Mouse (Mus musculus) neural tube, embryonic 14.5 days (tissue): ENCODE results near the gene Rabep2. TPM values are rescaled to one million over a fixed set of nuclear protein-coding genes. Genes with fewer than 3 reads are reported as not detected.
A peak's percentile ranks its signal among the peaks of the same experiment; 100 is the strongest.
"Not testable (repeated sequence)": the region's sequence is repeated elsewhere in the genome, so short reads cannot be mapped to it uniquely, and the experiment has no call there.

Experiments used
- ATAC-seq: fragments of 200-750 bp; cut with Nextera tagmentation; 2 replicates; pipeline ENCODE4 v1.8.0; 2017; ENCODE audit warnings: low read depth, mild to moderate bottlenecking, moderate TSS enrichment, moderate library complexity
- H3K27ac ChIP-seq: fragments of 300-500 bp; sonication (generic); 2 replicates; pipeline ENCODE4 v1.5.1; 2014; ENCODE audit warnings: low read depth, mild to moderate bottlenecking, control low read depth, low read length, moderate library complexity, mixed read lengths
- H3K27me3 ChIP-seq: fragments of 300-500 bp; sonication (generic); 2 replicates; pipeline ENCODE4 v1.6.1; 2014; ENCODE audit warnings: low read length; ENCODE audit not compliant: control insufficient read depth, insufficient read depth
- H3K36me3 ChIP-seq: fragments of 300-500 bp; sonication (generic); 2 replicates; pipeline ENCODE4 v1.6.1; 2014; ENCODE audit warnings: low read length, mixed read lengths; ENCODE audit not compliant: control insufficient read depth, insufficient read depth
- H3K4me1 ChIP-seq: fragments of 300-500 bp; sonication (generic); 2 replicates; pipeline ENCODE4 v1.6.1; 2014; ENCODE audit warnings: low read length; ENCODE audit not compliant: control insufficient read depth, insufficient read depth
- H3K4me2 ChIP-seq: fragments of 300-500 bp; sonication (generic); 2 replicates; pipeline ENCODE4 v1.6.1; 2014; ENCODE audit warnings: mild to moderate bottlenecking, low read depth, low read length, control low read depth
- H3K4me3 ChIP-seq: fragments of 300-500 bp; sonication (generic); 2 replicates; pipeline ENCODE4 v1.5.1; 2014; ENCODE audit warnings: low read depth, low read length, control low read depth, mixed read lengths
- H3K9ac ChIP-seq: fragments of 300-500 bp; sonication (generic); replicated peaks from 2 replicates; pipeline ENCODE4 v1.6.1; 2014; ENCODE audit warnings: low read depth, mild to moderate bottlenecking, control low read depth, low read length, mixed read lengths
- H3K9me3 ChIP-seq: fragments of 300-500 bp; sonication (generic); 2 replicates; pipeline ENCODE4 v1.6.1; 2016; ENCODE audit warnings: low read length; ENCODE audit not compliant: control insufficient read depth
- whole genome bisulfite sequencing: fragments of 180-500 bp; shearing (Covaris S2); extraction: QIAGEN DNeasy Blood & Tissue Kit; methylation state at CpG from one replicate; pipeline ENCODE4 v1.1.7; 2014; 5-methylcytosine and 5-hydroxymethylcytosine counted together
- polyA plus RNA-seq: library from polyadenylated mRNA; unstranded; fragments of >200 nt; fragmentation: Nextera tagmentation; extraction: Ambion mirVana; gene quantifications from 2 replicates; pipeline ENCODE4 v1.2.1, GENCODE M21; 2014

Rabep2 gene
- polyA plus RNA-seq: 19.8 and 22.3 TPM in 2 replicates

DNA sequence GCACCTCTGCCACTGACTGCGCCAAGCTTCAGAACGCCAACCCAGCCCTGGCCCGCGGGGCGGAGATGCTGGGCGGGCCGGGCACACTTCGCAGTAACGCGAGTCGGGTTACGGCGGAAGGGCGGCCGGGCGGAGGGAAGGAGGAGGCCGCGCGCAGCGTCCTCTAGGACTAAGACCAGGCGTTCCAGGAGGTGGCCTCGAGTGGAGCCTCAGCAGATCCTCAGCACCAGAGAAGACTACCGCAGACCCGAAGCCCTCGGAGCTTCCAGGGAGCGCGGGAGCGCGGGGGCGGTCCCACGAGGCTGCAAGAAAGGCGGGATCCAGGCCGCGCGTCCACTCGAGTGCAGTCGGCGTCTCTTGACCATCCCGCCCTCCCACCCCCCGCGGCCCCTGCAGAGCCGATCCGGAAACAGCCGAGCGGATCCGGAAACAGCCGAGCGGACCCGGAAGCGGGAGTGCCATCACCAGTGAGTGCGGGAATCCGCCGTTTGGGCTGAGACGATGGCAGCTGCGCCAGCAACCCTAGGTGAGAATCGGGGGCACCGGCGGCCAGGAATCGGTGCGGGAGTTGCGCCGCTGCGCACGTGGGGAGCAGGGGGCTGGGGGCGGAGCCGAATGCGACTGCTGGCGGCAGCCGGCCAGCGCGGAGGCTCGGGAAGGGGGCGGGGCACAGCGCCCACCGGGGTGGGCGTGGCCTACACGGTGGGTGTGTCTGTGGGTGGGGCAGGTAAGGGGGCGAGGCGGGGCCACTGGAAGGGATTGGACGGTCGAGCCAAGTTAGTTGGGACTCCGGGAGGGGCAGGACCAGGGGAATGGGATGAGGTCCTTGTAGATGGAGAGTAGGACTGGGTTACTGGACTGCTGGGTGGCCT lies at the start of gene Rabep2:
TSS of gene Rabep2 (plus strand) at position 129 of the 872 bp plus-strand sequence.
- peak within 1 kb of the TSS; percentile 93 for H3K4me2 ChIP-seq
- no peaks in the 10 kb centered on the region for H3K9me3 ChIP-seq
- peak within 1 kb of the TSS; percentile 85 for H3K27ac ChIP-seq
- H3K27me3 ChIP-seq: no peaks in the 10 kb centered on the region
- H3K9ac ChIP-seq: peak within 1 kb of the TSS; percentile 87
- peak; percentile 96 for ATAC-seq
- peak within 1 kb of the TSS; percentile 66 for H3K4me3 ChIP-seq
- WGBS: under 1% methylated on average over 81 of the region's 82 CpGs
- H3K4me1 ChIP-seq: peaks cover 4% of the 10 kb centered on the region; the same call in 1 of the 2 replicates
- H3K36me3 ChIP-seq: no peaks in the 10 kb centered on the region

DNA sequence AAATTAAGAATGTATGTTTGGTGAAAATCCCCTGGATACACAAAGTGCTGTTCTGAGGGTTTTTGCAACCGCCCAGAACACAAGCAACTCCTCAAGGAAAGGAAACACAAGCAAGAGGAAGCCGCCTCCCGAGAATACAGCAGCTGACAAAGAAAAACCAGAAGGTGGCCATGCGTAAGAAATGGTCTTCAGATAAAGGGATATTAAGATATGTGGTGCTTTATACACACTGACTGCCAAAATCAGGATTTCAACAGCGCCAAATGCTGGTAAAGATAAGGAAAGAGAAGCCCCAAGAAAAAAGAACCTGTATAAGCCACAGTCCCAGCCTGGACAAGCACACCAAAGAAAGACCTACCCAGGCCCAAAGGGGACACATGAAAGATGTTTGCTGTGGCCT lies 45.0 kb upstream of the Rabep2 start:
- Histone ChIP-seq H3K27ac (no peak overlapping the region), H3K9ac (no peak overlapping the region), H3K9me3 (no peaks in the 10 kb centered on the region), H3K36me3 (peaks cover 14% of the 10 kb centered on the region), H3K4me3 (no peak overlapping the region), H3K4me2 (no peak overlapping the region), H3K4me1 (no peaks in the 10 kb centered on the region), H3K27me3 (no peaks in the 10 kb centered on the region)
- no peak for ATAC-seq
- 91% methylated on average over 5 of the region's 5 CpGs for WGBS

DNA sequence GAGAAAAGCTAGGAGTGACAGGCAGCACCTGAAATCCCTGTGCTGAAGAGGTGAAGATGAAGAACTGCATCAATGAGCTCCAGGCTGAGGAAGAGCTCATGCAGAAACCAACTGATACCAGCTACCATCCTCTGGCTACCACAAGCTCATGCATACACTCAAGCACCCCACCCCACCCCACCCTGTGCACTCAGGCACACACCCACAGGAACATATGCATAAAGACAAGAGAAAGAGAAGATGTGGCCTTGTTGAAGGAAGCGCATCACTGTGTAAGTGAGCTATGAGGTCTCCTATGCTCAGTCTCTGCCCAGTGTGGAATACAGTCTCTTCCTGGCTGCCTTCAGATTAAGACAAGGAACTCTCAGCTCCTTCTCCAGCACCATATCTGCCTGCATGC lies 40.4 kb upstream of the Rabep2 start:
- 100% methylated on average over 1 of the region's 1 CpGs for WGBS
- H3K4me2 ChIP-seq: no peak overlapping the region
- no peaks in the 10 kb centered on the region for H3K9me3 ChIP-seq
- no peak for ATAC-seq
- no peak overlapping the region for H3K4me3 ChIP-seq
- peaks cover 14% of the 10 kb centered on the region for H3K36me3 ChIP-seq
- no peak overlapping the region for H3K9ac ChIP-seq
- no peaks in the 10 kb centered on the region for H3K4me1 ChIP-seq
- H3K27me3 ChIP-seq: no peaks in the 10 kb centered on the region
- no peak overlapping the region for H3K27ac ChIP-seq

DNA sequence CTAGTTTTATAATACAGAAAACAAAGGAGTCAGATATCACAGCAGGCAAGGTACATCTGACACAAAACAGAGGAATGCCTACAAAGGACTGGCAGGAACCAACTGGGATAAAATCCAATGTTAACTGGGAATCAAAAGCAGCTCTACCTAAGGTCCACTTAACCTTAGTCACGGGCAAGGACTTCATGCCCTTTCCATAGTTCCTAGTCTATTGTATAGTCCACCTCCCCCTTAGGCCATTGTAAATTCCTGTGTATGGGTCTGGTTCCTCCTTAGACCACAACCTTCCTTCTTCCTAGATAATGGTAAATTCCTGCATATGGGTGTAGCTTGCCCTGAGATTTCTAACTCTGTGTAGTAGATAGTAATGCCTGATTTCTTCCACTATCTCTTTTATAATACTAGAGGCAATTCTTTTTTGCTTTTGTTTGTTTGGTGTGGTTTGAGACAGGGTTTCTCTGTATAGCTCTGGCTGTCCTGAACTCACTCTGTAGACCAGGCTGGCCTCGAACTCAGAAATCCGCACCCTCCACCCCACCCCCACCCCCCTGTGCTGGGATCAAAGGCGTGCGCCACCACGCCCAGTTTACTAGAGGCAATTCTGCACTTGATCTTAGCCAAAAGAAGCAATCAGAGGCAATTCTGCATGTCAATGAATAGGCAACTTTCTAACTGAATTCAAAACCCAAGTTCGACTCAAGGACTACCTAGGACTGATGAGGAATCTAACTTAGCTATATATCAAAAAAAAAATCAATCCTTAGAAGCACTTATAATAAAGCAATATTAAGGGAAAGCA lies 36.3 kb upstream of the Rabep2 start:
- not testable (repeated sequence) for H3K4me2 ChIP-seq, ATAC-seq, H3K4me1 ChIP-seq, H3K27me3 ChIP-seq, H3K4me3 ChIP-seq, H3K36me3 ChIP-seq, H3K9me3 ChIP-seq, H3K27ac ChIP-seq, H3K9ac ChIP-seq
- WGBS: 95% methylated on average over 7 of the region's 7 CpGs

DNA sequence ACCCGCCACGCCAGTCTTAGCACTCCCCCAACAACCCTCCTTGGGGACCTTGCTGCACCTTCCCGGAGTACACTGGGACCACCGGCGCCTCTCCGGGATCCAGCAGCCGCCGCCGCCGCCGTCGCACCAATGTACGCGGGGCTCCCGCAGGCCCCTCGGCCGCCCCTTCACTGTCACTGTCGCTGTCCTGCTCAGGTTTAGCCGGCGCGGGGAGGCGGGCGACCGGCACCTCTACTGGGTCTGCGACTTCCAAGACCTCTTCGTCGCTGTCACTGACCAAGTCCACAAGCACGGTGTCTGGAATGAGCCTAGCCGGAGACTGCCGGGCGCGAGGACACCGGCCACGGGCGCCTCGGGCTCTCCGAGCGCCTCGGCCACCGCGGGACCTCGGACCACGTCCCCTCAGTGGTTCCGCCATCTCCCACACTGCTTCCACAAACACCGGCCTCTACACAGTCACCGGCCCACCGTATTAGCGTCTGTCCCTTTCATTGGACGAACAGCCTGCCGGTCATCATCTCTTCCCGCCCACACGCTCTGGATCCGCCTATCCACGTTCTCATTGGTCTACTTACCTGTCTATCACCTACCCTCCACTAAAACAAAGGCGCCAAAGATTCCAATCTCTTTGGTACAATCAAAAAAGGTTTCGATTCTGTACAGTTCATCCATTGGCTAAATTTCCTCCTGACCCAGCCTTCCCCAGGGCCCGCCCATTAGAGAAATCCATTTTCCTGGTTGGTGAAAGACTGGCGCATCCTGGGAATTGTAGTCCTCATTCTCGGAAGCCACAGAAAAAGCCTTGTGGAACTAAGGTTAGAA lies 32.0 kb upstream of the Rabep2 start, which contains the start of gene Nfatc2ip:
TSS of gene Nfatc2ip (minus strand) at position 440 of the 822 bp plus-strand sequence.
- under 1% methylated on average over 58 of the region's 59 CpGs for WGBS
- H3K9ac ChIP-seq: peak within 1 kb of the TSS; percentile 82
- H3K4me2 ChIP-seq: peak within 1 kb of the TSS; percentile 80
- H3K9me3 ChIP-seq: no peaks in the 10 kb centered on the region
- H3K4me1 ChIP-seq: no peaks in the 10 kb centered on the region
- no peaks in the 10 kb centered on the region for H3K27me3 ChIP-seq
- H3K4me3 ChIP-seq: peak within 1 kb of the TSS; percentile 86
- ATAC-seq: peak; percentile 100
- H3K27ac ChIP-seq: peak within 1 kb of the TSS; percentile 73; the same call in 1 of the 2 replicates
- no peaks in the 10 kb centered on the region for H3K36me3 ChIP-seq

DNA sequence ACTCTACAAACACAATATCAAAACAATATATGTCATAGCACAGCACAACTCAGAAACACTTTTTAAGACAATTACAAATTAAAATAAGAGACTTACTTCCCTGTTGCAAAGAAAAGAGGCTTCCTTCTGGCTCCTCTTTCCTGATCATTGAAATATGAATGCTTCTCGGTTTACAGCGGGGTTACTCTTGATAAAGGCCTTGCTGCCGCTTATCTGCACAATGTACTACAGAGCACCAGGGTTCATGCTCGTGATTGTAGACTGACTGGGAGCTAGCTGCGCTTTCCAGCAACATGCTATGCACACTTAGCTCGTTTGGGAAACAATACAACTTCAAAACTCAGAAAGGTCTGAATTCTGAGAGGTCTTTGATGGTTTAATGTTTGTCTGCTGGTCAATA lies 31.3 kb upstream of the Rabep2 start:
- H3K9ac ChIP-seq: no peak overlapping the region
- ATAC-seq: no peak
- H3K4me3 ChIP-seq: no peak overlapping the region
- H3K36me3 ChIP-seq: no peaks in the 10 kb centered on the region
- H3K27ac ChIP-seq: no peak overlapping the region
- H3K27me3 ChIP-seq: no peaks in the 10 kb centered on the region
- no peak overlapping the region for H3K4me2 ChIP-seq
- 61% methylated on average over 6 of the region's 6 CpGs for WGBS
- no peaks in the 10 kb centered on the region for H3K9me3 ChIP-seq
- no peaks in the 10 kb centered on the region for H3K4me1 ChIP-seq

DNA sequence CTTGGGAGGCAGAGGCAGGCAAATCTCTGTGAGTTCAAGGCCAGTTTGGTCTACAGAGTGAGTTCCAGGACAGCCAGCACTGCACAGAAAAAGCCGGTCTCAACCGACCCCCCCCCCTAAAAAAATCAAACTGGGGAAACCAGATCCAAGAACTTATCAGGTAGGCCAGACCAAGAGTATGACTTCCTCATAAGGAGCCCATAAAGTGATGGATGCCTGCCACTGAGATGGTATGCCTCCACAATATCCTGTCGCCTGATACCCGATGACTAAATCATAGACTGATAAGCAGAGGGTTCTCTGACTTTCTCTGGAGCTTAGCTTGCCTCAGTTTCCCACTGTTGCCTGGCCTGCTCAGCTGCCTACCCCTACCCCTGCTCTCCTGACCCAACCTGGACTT lies 30.7 kb upstream of the Rabep2 start:
- H3K9ac ChIP-seq: no peak overlapping the region
- H3K27me3 ChIP-seq: no peaks in the 10 kb centered on the region
- no peak for ATAC-seq
- H3K4me2 ChIP-seq: no peak overlapping the region
- no peak overlapping the region for H3K27ac ChIP-seq
- no peaks in the 10 kb centered on the region for H3K9me3 ChIP-seq
- no peaks in the 10 kb centered on the region for H3K4me1 ChIP-seq
- H3K4me3 ChIP-seq: no peak overlapping the region
- WGBS: 95% methylated on average over 4 of the region's 4 CpGs
- H3K36me3 ChIP-seq: no peaks in the 10 kb centered on the region

DNA sequence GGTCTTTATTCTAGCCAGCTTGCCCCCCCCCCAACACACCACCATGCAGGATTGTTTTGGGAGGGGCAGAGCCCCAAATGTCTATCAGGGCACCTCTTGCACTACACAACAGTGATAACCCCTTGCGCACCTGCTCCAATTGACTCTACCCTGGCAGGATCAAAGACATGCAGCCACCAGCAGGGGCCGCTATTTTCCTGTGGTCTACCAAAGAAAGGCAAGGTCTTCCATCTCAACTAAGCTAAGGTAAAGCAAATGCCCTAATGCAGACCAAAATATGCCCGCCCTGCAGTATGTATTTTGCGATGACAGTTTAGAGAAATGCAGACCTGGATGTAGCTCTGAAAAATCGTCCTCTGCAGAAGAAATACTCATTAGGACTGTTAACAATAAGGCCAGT lies 29.0 kb upstream of the Rabep2 start:
- H3K27ac ChIP-seq: no peak overlapping the region
- H3K4me3 ChIP-seq: no peak overlapping the region
- 13% methylated on average over 5 of the region's 5 CpGs for WGBS
- H3K9me3 ChIP-seq: no peaks in the 10 kb centered on the region
- no peak overlapping the region for H3K4me2 ChIP-seq
- no peaks in the 10 kb centered on the region for H3K4me1 ChIP-seq
- no peaks in the 10 kb centered on the region for H3K27me3 ChIP-seq
- no peak for ATAC-seq
- no peaks in the 10 kb centered on the region for H3K36me3 ChIP-seq
- H3K9ac ChIP-seq: no peak overlapping the region
